Mouse (Mus musculus): ENCODE results near the gene Rad51b.

The Rad51b gene

GRCm38 (mm10) chr12:79813566-79814305 lies 516.7 kb downstream of the Rad51b start:
- DNase-seq = no peak

- DNase-seq = no peak
These were observed 517.4 kb downstream of the Rad51b start for GRCm38 (mm10) chr12:79814312-79815091.

- no peak for DNase-seq
These were observed 519.2 kb downstream of the Rad51b start for GRCm38 (mm10) chr12:79816241-79816640.

- DNase-seq = no peak
These were observed 523.3 kb downstream of the Rad51b start for GRCm38 (mm10) chr12:79820228-79820958.

- no peak for DNase-seq
These were observed 524.8 kb downstream of the Rad51b start for GRCm38 (mm10) chr12:79821901-79822300.

GRCm38 (mm10) chr12:79822401-79822800 lies 525.3 kb downstream of the Rad51b start:
- no peak for DNase-seq

- no peak for DNase-seq
These were observed 528.8 kb downstream of the Rad51b start for GRCm38 (mm10) chr12:79825922-79826321.

GRCm38 (mm10) chr12:79827233-79827692 lies 530.2 kb downstream of the Rad51b start:
- no peak for DNase-seq

GRCm38 (mm10) chr12:79827735-79828134 lies 530.7 kb downstream of the Rad51b start:
- no peak for DNase-seq

- no peak for DNase-seq
These were observed 533.6 kb downstream of the Rad51b start for GRCm38 (mm10) chr12:79830686-79831085.

- no peak for DNase-seq
These were observed 535.5 kb downstream of the Rad51b start for GRCm38 (mm10) chr12:79832611-79833010.

- no peak for DNase-seq
These were observed 538.4 kb downstream of the Rad51b start for GRCm38 (mm10) chr12:79835521-79835920.

GRCm38 (mm10) chr12:79838181-79838961 lies 541.3 kb downstream of the Rad51b start:
- DNase-seq = no peak

- DNase-seq = no peak
These were observed 542.2 kb downstream of the Rad51b start for GRCm38 (mm10) chr12:79839096-79839941.

- DNase-seq = no peak
These were observed 543.4 kb downstream of the Rad51b start for GRCm38 (mm10) chr12:79840465-79840864.

- DNase-seq = no peak
These were observed 544.2 kb downstream of the Rad51b start for GRCm38 (mm10) chr12:79841248-79841647.

- DNase-seq = no peak
These were observed 545.2 kb downstream of the Rad51b start for GRCm38 (mm10) chr12:79842319-79842718.

- no peak for DNase-seq
These were observed 545.9 kb downstream of the Rad51b start for GRCm38 (mm10) chr12:79843002-79843401.

- no peak for DNase-seq
These were observed 546.4 kb downstream of the Rad51b start for GRCm38 (mm10) chr12:79843496-79843895.

GRCm38 (mm10) chr12:79846247-79847151 lies 549.4 kb downstream of the Rad51b start:
- no peak for DNase-seq

Measured in cerebellum, adult 11-12 months (tissue).